Mouse (Mus musculus) heart, postnatal 14 days (tissue): ENCODE results near the gene Wfdc1. TPM values are rescaled to one million over a fixed set of nuclear protein-coding genes. Genes with fewer than 3 reads are reported as not detected.
A peak's percentile ranks its signal among the peaks of the same experiment; 100 is the strongest.

ENCODE experiments used
- DNase-seq, 2 experiments: peaks; one replicate each; pipeline ENCODE4 v3.0.0; 2021 to 2022
- intact Hi-C: fragments of 180-260 bp; cut with DNase I; formaldehyde crosslinking; loops from one replicate; pipeline ENCODE4 v1.15.1; 2025
- total RNA-seq, 2 experiments: library from RNA; stranded (reverse); gene quantifications; 2 replicates each; pipeline ENCODE4 v1.2.3; 2021

Gene Wfdc1
- total RNA-seq, 2 experiments from 2014 or later, result 48.2 to 51.1 TPM

DNA sequence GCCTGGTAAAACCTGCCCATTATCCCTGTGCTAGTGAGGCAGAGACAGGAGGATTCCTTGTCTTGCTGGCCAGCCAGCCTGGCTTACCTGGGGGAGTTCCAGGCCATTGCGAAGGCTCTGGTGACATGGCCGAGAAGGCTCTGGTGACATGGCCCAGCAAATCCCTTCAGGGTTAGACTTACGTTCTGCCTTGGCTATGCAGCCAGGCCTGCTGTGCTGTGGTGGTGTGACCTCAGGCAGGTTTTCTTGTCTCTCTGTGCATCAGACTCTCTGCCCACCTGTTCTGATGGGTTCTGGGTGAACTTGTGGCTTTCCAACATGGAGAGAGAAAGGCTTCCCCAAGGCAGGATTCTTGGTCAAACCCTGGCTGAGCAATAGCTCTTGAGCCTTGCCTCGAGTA is 28.8 kb upstream of the Wfdc1 start:
- intact Hi-C loops, result no loop called here
- DNase-seq, result no peak

DNA sequence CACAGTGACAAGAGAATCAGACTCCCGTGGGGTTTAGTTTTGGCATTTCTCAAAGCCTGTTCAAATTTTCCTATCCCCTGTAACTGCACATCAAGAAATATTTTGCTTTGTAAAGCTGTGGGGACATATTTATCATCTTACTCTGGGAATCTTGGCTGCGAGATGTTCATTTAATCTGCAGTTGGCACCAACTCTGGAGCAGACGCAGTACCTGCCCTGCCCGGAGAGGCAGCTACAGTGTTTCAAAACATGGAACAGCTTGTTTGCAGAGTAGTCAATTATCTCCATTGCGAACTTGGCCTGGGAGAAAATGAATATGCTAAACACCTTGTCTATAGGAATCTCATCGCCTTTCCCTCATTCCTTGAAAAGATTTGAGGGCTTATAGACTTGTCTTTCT is 27.9 kb upstream of the Wfdc1 start:
- DNase-seq, result no peak
- intact Hi-C loops, result no loop called here

DNA sequence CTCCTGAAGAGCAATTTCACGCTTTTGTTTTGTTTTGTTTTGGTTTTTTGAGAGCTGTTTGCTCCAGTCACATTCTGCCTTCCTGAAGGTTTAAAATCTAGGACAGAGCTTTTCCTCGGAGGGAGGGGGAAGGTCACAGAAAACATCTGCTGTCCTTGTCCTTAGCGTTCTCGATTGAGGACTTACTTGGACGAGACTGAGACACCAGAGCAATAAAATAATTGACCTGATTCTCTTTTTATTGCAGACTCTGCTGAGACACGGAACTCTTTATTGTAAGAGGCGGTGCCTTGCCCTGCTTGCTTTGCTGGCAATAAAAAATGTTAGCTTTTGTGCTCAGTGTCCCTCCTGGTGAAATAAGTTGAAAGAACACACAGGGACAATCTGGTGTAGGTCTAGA is 26.4 kb upstream of the Wfdc1 start:
- intact Hi-C loops, result no loop called here
- DNase-seq, result no peak

DNA sequence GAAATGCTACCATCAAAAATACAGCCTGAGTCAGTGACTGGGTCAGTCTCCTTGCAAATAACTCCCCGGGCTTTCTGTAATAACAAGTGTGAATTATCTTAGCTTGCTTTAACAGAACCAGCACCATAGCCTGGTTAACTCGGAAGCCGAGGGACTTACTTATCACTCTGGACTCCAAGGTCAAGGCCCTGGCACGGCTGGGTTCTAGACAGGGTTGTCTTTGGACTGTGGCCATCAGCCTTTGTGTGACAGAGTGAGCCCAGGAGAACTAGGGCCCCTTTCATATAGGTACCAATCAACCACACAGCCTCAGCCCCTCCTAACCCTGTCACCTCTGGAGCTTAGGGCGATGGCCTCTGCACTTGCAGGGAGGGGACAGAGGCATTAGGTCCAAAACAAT is 25.1 kb upstream of the Wfdc1 start:
- DNase-seq, result no peak
- intact Hi-C loops, result no loop called here

DNA sequence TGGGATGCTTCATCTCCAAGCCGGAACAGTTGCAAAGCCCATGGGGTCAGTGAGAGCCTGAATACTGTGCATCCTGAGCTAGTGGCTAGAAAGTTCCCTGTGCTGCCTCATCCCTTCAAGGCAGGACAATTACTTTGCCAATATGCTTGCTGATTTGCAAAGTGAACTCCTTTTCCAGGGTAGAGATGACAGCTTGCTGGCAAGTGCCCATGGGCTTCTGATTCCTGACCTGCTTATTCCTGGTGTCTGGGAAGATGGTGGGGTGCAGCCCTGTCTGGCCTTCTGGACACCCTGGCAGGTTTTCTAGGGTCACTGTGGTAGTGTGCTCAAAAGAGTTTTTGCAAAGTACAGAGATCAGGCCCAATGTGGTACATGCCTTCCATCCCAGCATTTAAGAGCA is 23.2 kb upstream of the Wfdc1 start:
- intact Hi-C loops, result no loop called here

DNA sequence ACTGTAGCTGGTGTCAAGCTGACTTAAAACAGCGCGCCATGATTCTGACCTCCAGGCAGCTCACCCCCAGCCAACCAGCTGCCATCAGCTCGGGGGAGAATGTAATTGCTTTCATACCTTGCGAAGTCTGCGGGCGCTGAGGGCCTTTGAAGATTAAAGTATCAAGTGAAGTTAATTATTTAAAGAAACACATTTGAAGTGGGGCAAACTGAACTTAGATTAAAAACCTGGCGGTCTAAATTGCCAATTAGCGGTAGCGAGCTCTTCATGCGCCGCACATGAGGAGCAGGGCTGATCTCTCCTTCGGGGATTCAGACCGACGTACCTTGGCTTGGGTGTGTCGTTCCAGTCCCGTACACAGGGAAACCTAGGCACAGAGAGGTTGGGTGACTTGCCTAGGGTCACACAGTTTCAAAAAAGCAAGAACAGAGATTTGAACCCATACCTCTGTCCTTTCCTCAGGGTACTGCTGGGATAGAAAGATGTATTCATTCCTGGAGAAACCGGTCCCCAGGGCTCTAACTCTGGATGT is 21.7 kb upstream of the Wfdc1 start:
- intact Hi-C loops, result no loop called here
- DNase-seq, result no peak

More for the DNA sequence above, 23.2 kb upstream of the Wfdc1 start:
- DNase-seq, result no peak

DNA sequence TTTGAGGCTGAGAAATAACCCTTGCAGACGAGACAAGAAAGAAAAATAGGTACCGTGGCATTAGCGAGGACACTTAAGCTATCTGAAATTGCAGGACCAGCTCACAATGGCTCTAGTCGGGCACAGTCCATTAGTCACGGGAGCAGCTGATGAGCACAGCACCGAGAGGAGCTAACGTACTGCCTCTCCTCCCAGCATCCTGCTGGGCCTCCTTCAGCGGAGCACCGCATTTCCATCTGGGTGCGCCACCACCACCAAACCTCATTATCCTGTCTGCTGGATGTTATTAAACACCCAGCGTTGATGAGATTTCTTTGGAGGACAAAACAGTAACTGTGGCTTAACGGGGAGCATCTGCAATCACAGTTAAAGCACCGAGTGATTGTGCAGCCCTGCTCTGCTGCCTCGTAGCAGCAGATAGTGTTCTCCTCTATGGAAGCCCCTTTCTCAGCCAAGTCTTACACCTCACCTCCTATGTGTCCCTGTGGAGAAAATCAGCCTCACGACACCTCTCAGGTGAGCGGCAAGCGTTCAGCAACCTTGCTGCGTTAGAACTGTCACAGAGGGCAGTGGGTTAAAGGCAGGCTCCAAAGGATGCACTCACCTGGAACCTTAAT is 21.1 kb upstream of the Wfdc1 start:
- intact Hi-C loops, result no loop called here
- no peak for DNase-seq

DNA sequence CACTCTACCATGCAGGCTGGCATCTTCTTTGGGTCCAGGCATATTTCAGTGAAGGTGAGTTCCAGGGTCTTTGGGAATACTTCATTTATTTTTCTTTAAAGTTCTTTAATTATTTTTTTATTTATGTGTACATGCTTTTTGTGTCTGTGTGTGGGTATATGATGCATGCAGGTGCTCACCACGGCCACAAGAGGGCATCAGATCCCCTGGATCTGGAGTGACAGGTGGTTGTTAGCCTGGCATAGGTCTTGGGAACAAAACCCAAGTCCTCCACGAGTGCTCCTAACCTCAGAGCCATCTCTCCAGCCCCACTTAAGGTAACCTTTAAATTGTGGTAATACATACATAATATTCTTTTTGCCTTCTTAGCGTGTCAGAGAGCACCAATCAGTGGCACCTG is 20.0 kb upstream of the Wfdc1 start:
- DNase-seq, result no peak
- intact Hi-C loops, result no loop called here

DNA sequence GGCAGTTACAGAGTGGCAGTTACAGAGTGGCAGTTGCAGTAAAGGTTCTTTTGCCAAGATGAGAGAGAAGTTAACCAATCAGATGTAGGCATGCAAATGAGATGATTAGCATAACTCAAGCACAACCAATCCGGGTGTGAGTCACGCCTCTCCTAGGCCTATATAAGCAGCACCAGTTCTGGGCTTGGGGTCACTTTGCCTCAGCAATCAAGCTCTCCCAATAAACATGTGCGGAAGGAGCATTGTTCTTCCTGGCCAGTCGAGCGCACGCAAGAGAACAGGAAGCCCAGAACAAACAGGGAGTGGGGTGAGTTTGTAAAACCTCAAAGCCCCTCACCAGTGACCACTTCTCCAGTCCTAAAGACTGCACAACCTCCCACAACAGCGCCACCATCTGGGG is 19.3 kb upstream of the Wfdc1 start:
- intact Hi-C loops, result no loop called here
- DNase-seq, result no peak

DNA sequence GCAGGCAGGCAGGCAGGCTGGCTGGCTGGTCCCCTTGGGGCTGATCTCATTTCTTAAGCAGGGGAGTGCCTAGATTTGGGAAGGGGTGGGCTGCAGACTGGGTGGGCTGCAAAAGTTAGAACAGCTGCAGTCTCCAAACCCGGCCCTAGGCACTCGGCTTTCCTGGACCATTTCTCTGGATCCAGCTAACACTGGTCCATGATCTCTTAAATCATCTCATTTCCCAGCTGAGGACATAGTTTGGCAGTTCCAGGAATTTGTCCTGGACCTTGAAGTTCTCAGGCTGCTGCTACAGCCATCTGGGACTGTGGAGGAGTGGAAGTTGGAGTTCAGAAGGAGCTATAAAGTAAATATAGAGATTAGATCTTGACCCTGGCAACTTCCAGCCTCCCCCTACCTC is 14.8 kb upstream of the Wfdc1 start:
- intact Hi-C loops, result no loop called here

DNA sequence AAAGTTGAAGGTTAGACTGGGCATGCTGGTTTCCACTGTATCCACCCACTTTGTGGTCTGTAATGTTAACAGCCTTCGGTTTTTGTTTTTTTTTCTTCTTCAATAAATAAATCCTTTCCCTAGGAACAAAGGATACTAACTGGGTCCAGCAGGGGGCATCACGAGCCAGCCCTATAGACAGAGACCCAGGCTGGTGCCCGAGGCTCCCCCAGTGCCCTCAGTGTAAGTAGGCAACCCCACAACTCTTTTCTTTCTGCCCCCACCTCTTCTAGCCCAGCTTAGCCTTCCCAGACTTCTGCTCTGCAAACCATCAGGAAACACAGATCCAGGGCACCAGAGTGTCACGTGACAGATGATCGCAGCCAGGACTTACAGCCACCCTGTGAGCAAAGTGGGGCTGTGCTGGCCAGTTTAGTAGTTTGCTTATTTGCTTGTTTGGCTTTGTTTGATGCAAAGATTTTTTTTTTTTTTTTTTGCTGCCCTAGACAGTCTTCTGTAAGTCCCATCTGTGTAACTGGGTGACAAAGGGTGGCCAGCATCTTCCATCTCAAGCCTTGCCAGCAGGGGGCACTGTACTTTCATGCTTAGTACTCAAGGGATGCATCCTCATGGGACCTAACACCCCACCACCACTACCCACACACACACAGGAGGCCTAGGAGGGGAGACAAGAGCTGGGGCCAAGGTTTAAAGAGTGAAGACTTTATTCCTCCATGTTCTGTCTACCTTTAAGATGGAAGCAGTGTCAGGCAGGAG is 9.3 kb upstream of the Wfdc1 start:
- DNase-seq, result peak; percentile 51 to 67
- intact Hi-C loops, result loop anchor here (1.0 kb wide), 1 partner anchor 19 kb away; no protein-coding TSS in a partner anchor

More for the DNA sequence above, 14.8 kb upstream of the Wfdc1 start:
- DNase-seq, result peak in 1 of 2 experiments; percentile 32

DNA sequence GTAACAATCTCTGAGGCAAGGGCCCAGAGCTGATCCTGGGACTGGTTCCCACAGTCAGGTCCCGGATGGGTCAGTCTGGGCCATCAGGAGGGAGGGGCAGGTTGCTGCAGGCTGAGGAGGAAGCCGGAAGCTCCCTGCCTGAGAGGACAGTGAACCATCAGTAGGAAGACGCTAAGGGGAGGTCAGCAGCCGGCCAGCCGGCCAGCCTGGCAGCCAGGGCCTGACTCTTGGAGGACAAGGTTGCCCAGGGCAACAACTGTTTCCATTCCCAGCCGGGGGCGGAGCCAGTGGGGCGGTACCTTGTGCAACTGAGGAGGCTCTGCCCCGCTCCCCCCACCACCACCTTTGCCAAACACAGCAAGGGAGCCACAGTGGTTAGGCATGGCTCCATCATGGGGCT is 5.1 kb upstream of the Wfdc1 start:
- intact Hi-C loops, result no loop called here
- DNase-seq, result peak; percentile 74 to 80

DNA sequence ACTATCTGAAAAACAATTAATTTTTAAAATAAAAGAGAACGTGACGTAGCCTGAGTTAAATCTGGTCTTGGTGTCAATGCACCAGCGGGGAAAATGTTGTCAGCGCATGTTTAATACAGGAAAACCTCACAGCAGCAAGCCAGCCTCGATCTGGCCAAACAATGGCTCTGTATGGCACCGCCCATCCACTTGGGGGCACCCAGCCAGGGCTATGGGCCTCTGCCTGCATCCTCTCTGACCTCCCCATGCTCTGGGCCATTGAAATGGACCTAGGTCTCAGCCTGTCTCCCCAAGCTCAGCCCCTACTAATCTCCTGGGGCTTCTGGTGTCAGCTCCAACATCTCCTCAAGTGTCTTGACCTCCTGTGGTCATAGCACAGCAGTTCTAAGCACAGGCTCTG is 4.3 kb upstream of the Wfdc1 start:
- intact Hi-C loops, result no loop called here
- DNase-seq, result peak; percentile 32 to 43

DNA sequence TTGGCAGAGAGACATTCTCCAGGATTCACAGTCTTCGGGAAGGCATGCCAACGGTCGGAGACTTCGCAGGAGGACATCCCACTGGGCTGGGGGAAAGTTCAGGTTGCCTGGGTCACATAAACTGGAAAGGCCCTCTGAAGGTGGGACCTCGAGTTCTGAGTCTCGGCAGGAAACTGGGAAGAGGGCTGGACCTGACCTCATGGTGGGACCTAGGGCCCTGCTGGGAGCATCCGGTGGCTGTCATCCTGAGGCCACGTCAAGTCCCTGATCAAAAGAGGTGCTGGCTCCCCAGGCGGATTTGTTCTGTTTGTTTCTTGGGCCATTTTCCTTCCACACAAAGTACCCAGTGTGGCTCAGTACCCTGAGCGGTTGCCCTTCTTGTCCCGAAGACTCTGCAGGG is 2.7 kb upstream of the Wfdc1 start:
- intact Hi-C loops, result no loop called here
- DNase-seq, result no peak

DNA sequence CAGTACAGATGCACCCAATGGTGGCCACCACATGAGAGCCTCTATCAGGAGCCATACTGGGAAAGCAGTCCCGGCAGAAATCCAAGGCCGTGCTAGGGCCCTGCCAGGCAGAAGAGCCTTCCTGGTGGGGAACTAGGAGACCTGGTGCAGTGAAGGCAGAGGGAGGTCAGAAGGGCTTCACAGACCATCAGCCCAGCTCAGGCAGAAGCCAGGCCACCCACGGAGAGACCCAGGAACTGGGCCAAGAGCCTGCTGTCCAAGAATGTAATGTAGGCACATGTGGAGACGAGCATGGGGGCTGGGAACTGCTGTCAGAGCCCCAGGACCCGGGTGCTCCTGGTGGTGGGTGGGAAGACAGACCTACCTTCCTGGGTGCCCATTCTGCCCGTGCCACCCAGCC is 895 bp upstream of the Wfdc1 start:
- DNase-seq, result peak; percentile 51 to 73
- intact Hi-C loops, result no loop called here

DNA sequence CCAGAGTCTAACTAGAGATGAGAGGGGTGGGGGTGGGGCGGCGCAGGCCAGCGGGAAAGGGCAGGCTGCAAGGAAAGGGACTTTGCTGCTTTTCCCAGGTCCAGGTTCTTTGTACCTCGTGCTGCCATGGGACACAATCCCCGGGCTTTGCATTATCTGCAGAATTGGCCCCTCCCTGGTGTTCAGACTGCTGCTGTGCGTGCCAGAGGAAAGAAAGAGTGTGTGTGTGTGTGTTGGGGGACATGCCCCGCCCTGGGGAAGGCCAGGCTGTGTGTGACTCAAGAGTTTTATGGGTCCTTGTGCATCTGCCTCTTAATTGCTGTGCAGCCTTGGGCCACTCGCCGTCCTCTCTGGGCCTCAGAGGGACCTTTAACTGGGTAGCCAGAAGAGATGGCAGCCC is 2.3 kb downstream of the Wfdc1 start:
- DNase-seq, result no peak
- intact Hi-C loops, result no loop called here

DNA sequence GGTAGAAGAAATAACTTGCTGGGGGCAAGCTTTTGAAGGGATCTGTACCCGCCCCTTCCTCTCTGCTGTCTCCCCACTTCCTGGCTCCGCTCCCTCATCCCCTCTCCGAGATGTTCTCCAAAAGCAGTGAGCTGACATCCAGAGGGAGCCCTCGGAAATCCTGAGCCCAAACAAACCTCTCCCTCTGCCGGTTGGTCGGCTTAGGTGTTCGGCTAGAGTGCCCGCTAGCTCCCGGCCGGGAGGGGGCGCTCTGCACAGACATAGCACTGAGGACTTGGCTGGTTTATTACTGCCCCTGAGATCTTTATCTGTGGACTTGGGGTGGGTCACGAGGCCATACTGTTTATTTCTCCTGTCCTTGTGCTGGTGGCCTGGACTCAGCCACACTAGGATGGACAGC is 3.1 kb downstream of the Wfdc1 start:
- DNase-seq, result peak in 1 of 2 experiments; percentile 50
- intact Hi-C loops, result no loop called here

DNA sequence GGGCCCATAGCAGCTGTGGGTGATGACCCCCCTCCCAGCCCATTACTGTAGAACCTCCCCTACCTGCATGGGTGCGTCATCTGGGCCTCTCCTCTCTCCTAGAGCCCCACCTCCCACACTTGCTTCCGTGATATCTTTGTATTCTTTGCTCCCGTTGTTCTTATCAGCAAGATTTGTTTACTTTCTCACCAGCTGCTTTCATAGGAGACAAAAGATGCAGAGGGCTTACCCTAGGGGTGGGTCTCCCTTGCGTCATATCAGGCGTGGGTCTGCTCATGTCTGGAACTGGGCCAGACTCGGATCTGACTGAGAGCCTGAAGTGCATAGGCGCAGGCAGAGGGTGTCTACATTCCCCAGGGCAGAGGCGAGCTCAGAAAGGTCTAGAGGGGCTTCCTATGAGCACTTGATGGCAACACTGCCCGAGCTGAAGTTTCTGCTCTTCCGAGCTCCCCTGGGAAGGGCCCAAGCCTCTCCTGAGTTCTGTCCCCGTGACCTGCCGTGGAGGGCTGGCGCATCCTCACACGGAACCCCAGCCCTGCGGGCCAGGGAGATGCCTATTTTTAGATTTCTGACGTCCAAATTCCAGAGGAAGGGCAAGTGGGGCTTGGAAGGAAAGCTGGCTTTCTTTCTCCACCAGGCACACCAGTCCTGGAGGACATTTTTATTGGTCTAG is 4.4 kb downstream of the Wfdc1 start:
- peak; percentile 62 to 68 for DNase-seq
- intact Hi-C loops, result loop anchor here (10.0 kb wide), 1 partner anchor 256 kb away; no protein-coding TSS in a partner anchor

DNA sequence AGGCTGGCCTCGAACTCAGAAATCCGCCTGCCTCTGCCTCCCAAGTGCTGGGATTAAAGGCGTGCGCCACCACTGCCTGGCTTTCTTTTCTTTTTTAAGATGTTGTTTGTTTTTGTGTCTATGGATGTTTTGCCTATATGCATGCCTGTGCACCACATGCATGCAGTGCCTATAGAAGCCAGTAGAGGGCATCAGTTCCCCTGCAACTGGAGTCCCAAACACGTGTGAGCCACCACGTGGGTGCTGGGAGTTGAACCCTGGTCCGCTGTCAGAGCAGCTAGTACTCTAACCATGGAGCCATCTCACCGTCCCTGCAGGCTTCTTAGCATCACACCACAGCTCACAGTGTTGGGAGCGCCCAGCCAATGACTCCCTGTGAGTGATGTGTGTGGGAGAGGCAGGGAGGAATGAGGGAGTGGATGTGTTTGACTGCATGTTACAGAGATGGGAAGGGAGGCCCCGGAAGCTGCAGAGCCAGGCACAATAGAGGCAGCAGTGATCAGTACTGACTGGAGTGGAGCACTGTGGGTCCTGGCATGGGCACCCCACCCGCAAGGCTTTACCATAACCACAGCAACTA is 7.9 kb downstream of the Wfdc1 start:
- intact Hi-C loops, result loop anchor here (10.0 kb wide), 1 partner anchor 259 kb away; no protein-coding TSS in a partner anchor
- DNase-seq, result no peak

DNA sequence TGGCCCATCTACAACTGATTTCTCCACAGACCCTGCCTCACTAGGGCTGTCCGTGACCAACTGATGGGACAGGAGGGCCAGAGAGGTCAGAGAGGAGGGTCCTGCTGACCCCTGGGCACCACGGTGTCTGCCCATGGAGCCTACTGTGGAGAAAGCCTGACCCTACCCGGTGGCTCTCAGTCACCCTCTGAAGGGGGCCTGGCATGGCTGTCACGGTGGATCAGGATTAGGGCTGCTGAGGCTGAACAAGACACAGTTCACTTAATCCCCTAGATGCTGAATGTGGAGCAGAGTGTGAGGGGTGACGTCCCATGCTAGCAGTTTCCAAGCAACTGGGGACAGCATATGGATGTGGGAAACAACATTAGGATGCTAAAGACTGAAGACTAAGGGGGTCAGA is 9.3 kb downstream of the Wfdc1 start:
- intact Hi-C loops, result loop anchor here (5.0 to 10.0 kb wide), 3 partner anchors 73 to 261 kb away; no protein-coding TSS in a partner anchor
- DNase-seq, result no peak

DNA sequence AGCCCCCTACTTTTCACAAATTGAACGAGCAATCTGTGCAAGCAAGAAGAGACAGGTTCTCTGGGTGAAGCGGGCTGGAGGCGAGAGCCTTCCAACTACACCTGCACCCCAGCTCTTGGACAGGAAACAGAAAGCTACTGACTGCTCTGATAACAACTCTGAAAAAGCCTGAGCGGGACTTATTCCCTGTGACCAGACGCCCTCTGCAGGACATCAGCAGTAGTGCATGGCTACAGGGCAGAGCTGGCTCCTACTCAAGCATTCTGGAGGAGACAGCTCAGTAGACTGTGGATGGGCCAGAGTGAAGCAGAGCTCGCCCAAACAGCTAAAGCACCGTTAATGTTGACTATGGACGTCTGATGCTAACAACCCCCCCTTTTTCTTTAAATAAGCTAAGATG is 10.2 kb downstream of the Wfdc1 start:
- DNase-seq, result peak; percentile 90 to 95
- intact Hi-C loops, result loop anchor here (1.0 to 10.0 kb wide), 4 partner anchors 20 to 262 kb away; no protein-coding TSS in a partner anchor
